Mouse (Mus musculus) ES-E14 (cell line): ENCODE results near the gene Cd207. TPM values are rescaled to one million over a fixed set of nuclear protein-coding genes. Genes with fewer than 3 reads are reported as not detected.

Experiments
- DNase-seq: peaks from one replicate; pipeline ENCODE4 v3.0.0-alpha.2; 2013; ENCODE audit warnings: low read depth, low spot score
- H3K27ac ChIP-seq: 2 replicates; pipeline ENCODE4 v1.5.1; 2012; ENCODE audit warnings: low read depth, mild to moderate bottlenecking, low read length, moderate library complexity, mixed read lengths; ENCODE audit not compliant: poor library complexity, insufficient read depth, severe bottlenecking
- H3K36me3 ChIP-seq: 2 replicates; pipeline ENCODE4 v1.6.1; 2012; ENCODE audit warnings: mild to moderate bottlenecking, low read length, moderate library complexity, mixed read lengths; ENCODE audit not compliant: control insufficient read depth, poor library complexity, insufficient read depth, severe bottlenecking
- H3K4me1 ChIP-seq, 2 experiments: fragments of 150-350 bp in 1 of 2; sonication (generic) in 1 of 2; 2 replicates each; pipeline ENCODE4 v1.6.1; 2012; ENCODE audit warnings: low read length in 2 of 2, mild to moderate bottlenecking in 1 of 2, mixed read lengths in 1 of 2; ENCODE audit not compliant: control insufficient read depth in 2 of 2, insufficient read depth in 2 of 2, poor library complexity in 1 of 2
- H3K4me3 ChIP-seq, 2 experiments: fragments of 150-350 bp in 1 of 2; sonication (generic) in 1 of 2; 2 replicates each; pipeline ENCODE4 v1.5.1; 2012; ENCODE audit warnings: low read length in 2 of 2, low read depth in 1 of 2, mild to moderate bottlenecking in 1 of 2, mixed read lengths in 1 of 2; ENCODE audit not compliant: insufficient read depth in 1 of 2, poor library complexity in 1 of 2, severe bottlenecking in 1 of 2
- H3K9ac ChIP-seq: 2 replicates; pipeline ENCODE4 v1.6.1; 2012; ENCODE audit warnings: low read depth, mild to moderate bottlenecking, low read length, mixed read lengths; ENCODE audit not compliant: poor library complexity, insufficient read depth, severe bottlenecking
- H3K9me3 ChIP-seq: fragments of 150-350 bp; sonication (generic); 2 replicates; pipeline ENCODE4 v1.6.1; 2012; ENCODE audit warnings: low read depth, mild to moderate bottlenecking, low read length; ENCODE audit not compliant: control insufficient read depth, insufficient read depth
- CHD2 ChIP-seq: IDR thresholded peaks from 2 replicates; pipeline ENCODE4 v1.6.1; 2014; ENCODE audit warnings: mild to moderate bottlenecking, low read depth, low read length, inconsistent platforms
- HCFC1 ChIP-seq: IDR thresholded peaks from 2 replicates; pipeline ENCODE4 v1.6.1; 2012; ENCODE audit warnings: low read length, inconsistent platforms, borderline replicate concordance; ENCODE audit not compliant: insufficient read depth
- MAFK ChIP-seq: IDR thresholded peaks from 2 replicates; pipeline ENCODE4 v1.6.1; 2014; ENCODE audit warnings: mild to moderate bottlenecking, low read depth, low read length, inconsistent platforms; ENCODE audit not compliant: insufficient read depth
- ZC3H11A ChIP-seq: IDR thresholded peaks from 2 replicates; pipeline ENCODE4 v1.6.1; 2012; ENCODE audit warnings: low read depth, mild to moderate bottlenecking, inconsistent platforms, low read length, borderline replicate concordance
- ZNF384 ChIP-seq: IDR thresholded peaks from 2 replicates; pipeline ENCODE4 v1.6.1; 2012; ENCODE audit warnings: low read depth, low read length, inconsistent platforms
- in situ Hi-C, 2 experiments: fragments of 600-800 bp; cut with MboI; formaldehyde crosslinking; loops; one replicate each; pipeline ENCODE4 v1.15.1; 2025; ENCODE audit warnings: low sequenced_read_pairs in 2 of 2, inconsistent platforms in 1 of 2; ENCODE audit not compliant: unreplicated experiment in 2 of 2
- total RNA-seq: library from RNA; depleted of rRNA; stranded (reverse); fragments of 300-350 nt; gene quantifications from 2 replicates; pipeline ENCODE4 v1.2.3, GENCODE M21; 2012; rRNA removed

Cd207 gene
- total RNA-seq = not detected in 2 replicates

DNA sequence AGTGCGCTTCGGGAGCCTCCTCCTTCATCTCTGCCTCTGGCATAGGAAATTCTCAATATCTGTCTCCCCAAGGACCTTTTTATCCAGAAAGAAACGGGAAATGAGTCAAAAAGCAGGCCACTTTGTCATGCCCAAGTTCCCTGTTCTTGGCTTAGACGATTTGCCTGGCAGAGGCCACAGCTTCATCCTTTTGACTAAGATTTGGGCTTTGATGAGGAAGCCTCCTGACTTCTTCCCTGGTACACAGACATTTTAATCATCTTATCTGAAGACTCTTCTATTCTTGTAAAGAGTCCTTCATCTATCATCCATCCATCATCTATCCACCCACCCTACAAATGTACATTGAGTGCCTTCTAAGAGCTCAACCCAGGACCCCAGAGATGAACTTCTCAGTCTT lies at the start of gene Cd207:
Gene Cd207 (minus strand): TSS at position 101 of the 400 bp plus-strand sequence.
- TF ChIP-seq ZNF384 (no peak), HCFC1 (no peak), ZC3H11A (no peak), CHD2 (no peak), MAFK (no peak)
- no peaks in the 10 kb centered on the region for H3K4me1 ChIP-seq
- H3K9ac ChIP-seq = no peak within 1 kb of the TSS
- in situ Hi-C loops = no loop called here
- H3K9me3 ChIP-seq = no peaks in the 10 kb centered on the region
- no peaks in the 10 kb centered on the region for H3K36me3 ChIP-seq
- no peak within 1 kb of the TSS for H3K4me3 ChIP-seq
- no peak for DNase-seq
- no peak within 1 kb of the TSS for H3K27ac ChIP-seq

DNA sequence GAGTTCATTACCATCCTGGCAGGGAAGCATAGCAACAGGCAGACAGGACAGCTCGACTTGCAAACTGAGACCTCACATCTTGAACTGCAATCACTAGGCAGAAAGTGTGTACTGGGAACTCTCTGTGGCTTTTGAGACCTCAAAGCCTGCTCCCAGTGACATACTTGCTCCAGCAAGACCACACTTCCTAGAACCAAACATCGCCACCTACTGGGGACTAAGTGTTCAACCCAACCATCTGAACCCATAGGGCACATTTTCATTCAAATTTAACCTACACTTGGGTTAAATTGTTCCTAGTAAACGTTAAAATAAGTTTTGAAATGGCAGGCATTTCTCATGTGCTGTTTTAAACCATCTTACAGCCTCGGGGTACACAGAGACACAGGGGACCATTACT lies 49.5 kb upstream of the Cd207 start:
- TF ChIP-seq MAFK = no peak
- TF ChIP-seq ZC3H11A = no peak
- TF ChIP-seq CHD2 = no peak
- TF ChIP-seq HCFC1 = no peak
- DNase-seq = no peak
- in situ Hi-C loops = no loop called here
- Histone ChIP-seq H3K4me1 (no peaks in the 10 kb centered on the region; a peak in 1 of 4 replicates), H3K36me3 (no peaks in the 10 kb centered on the region), H3K4me3 (no peak overlapping the region), H3K9me3 (no peaks in the 10 kb centered on the region; the same call in 1 of the 2 replicates), H3K27ac (no peak overlapping the region), H3K9ac (no peak overlapping the region)

DNA sequence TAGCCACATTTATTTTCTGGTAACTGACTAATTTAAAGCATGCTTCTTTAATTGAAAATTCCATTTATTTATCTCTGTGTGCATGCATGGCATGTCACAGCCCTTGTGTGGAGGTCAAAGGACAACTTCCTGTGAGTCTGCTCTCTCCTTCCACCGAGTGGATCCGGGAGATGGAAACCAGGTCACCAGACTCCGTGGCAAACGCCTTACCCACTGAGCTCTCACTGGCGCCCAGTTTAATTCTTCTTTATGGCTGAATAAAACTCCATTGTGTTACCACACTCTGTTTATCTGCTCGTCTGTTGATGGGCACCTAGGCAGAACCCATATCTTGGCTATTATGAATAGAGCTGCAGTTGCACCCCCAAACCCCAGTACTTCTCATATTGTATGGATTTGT lies 44.9 kb upstream of the Cd207 start:
- Histone ChIP-seq H3K4me1 (peaks cover 2% of the 10 kb centered on the region in 2 experiments; a peak in 1 of 4 replicates), H3K36me3 (no peaks in the 10 kb centered on the region), H3K9ac (no peak overlapping the region), H3K27ac (no peak overlapping the region), H3K4me3 (no peak overlapping the region), H3K9me3 (no peaks in the 10 kb centered on the region; the same call in 1 of the 2 replicates)
- TF ChIP-seq CHD2 (no peak), HCFC1 (no peak), ZC3H11A (no peak), ZNF384 (no peak), MAFK (no peak)
- in situ Hi-C loops = loop anchor here (25.0 kb wide), 2 partner anchors 660 to 1465 kb away; partner anchors contain the start of genes Emx1 (in 2 of the 2), Aup1 (in 1 of the 2), Dqx1 (in 1 of the 2) and Htra2 (in 1 of the 2)
- DNase-seq = no peak

DNA sequence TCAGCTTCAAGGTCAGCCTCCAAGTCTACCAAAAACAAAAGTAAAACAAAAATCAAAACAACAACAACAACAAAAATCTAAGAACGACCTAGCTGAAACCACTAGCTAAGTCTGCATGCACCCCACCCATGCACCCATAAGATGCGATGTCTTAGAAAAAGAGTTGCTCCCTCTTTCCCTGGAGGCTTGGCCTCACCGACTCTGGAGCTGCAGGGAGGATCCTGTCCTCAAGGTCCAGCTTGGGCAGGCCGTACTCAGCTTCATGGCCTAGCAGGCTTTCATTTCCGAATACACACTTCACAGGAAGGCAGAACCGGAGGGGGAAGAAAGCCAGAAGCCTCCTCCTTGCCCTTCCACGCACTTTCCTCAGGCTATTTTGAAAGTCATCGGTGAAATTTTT lies 39.4 kb upstream of the Cd207 start:
- no peak for DNase-seq
- TF ChIP-seq ZNF384 = no peak
- no peak for TF ChIP-seq ZC3H11A
- TF ChIP-seq CHD2 = no peak
- TF ChIP-seq MAFK = no peak
- no peak for TF ChIP-seq HCFC1

More for the DNA sequence above, 39.4 kb upstream of the Cd207 start:
- peaks cover 2 to 9% of the 10 kb centered on the region in 2 experiments; a peak in 1 of 4 replicates for H3K4me1 ChIP-seq
- no peak overlapping the region for H3K4me3 ChIP-seq
- no peak overlapping the region for H3K27ac ChIP-seq
- H3K9me3 ChIP-seq = no peaks in the 10 kb centered on the region
- H3K36me3 ChIP-seq = no peaks in the 10 kb centered on the region
- in situ Hi-C loops = loop anchor here (10.0 to 25.0 kb wide), 3 partner anchors 655 to 1470 kb away; partner anchors contain the start of genes Emx1 (in 2 of the 2), Aup1 (in 1 of the 2), Dqx1 (in 1 of the 2) and Htra2 (in 1 of the 2)
- no peak overlapping the region for H3K9ac ChIP-seq
